ENCODE assay signal across 8 mouse cellular contexts in the genomic region with DNA sequence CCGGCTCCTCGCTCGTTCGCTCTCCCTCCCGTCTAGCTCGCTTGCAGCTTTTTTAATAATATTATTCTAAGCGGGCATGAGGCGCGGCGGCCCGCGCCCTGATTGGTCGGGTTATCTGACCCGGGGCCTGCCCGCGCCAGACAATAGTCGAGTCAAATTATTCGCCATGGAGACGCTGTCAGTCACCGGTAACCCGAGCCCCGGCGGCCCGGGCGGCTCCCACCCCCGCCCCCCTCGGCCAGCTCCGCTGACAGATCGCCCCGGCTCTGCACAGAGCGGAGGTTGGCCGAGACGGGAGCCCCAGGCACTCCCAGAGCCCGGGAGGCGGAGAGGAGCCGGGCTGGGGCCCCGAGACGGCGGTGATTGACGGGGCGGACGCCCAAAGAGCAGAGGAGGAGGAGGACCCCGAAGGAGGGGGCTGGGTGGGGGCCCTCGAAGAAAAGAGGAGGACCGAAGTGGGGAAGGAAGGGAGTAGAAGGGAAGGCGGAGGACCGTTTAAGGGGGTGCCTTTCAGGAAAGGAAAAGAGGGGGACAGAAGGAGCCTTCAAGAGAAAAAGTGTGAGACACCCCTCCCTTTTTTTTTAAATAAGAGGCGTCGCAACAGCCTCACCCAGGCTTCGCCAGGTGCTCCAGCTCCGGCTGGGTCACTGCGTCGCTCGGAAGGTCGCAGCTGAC. TPM values are rescaled to one million over a fixed set of nuclear protein-coding genes. Genes with fewer than 3 reads are reported as not detected.
A peak's percentile ranks its signal among the peaks of the same experiment; 100 is the strongest.
DNase-seq lines count a peak whose midpoint lies in the region; ATAC-seq lines count a peak whose summit lies in the region.

Gene Six2, minus strand, starts transcription at position 39 of the 675 bp plus-strand sequence.

- no peaks in the 10 kb centered on the region for H3K36me3 ChIP-seq in heart, embryonic 10.5 days
- H3K36me3 ChIP-seq in limb, embryonic 10.5 days, result no peaks in the 10 kb centered on the region
- no peaks in the 10 kb centered on the region for H3K36me3 ChIP-seq in midbrain, embryonic 11.5 days (ENCODE audit: control insufficient read depth, insufficient read depth, low read length)

- peak within 1 kb of the TSS; percentile 60 for H3K4me3 ChIP-seq in heart, embryonic 10.5 days
- peak within 1 kb of the TSS; percentile 56 for H3K4me3 ChIP-seq in limb, embryonic 10.5 days
- peak within 1 kb of the TSS; percentile 43 for H3K4me3 ChIP-seq in midbrain, embryonic 11.5 days (ENCODE audit: low read depth, low read length)

- H3K4me1 ChIP-seq in heart, embryonic 10.5 days, result peaks cover 39% of the 10 kb centered on the region
- H3K4me1 ChIP-seq in limb, embryonic 10.5 days, result peaks cover 72% of the 10 kb centered on the region
- H3K4me1 ChIP-seq in midbrain, embryonic 11.5 days (ENCODE audit: control insufficient read depth, insufficient read depth, low read length), result peaks cover 22% of the 10 kb centered on the region

- DNase-seq in adrenal gland, postnatal 10 days, result peak; percentile 58
- DNase-seq in adrenal gland, adult (ENCODE audit: inconsistent age in 2 of 2, low spot score in 1 of 2), result no peak
- peak; percentile 84 for DNase-seq in embryo, embryonic 11.5 days (ENCODE audit: low read depth, low spot score)
- peak; percentile 91 for DNase-seq in heart, embryonic 10.5 days (ENCODE audit: low spot score)
- peak; percentile 95 for DNase-seq in limb, embryonic 10.5 days (ENCODE audit: low spot score)
- peak; percentile 97 for DNase-seq in midbrain, embryonic 11.5 days (ENCODE audit: low spot score, missing footprints)
- DNase-seq in cerebellum, postnatal 25 days, result no peak

- no peaks in the 10 kb centered on the region for H3K9me3 ChIP-seq in heart, embryonic 10.5 days
- no peaks in the 10 kb centered on the region for H3K9me3 ChIP-seq in limb, embryonic 10.5 days (replicated peaks)
- H3K9me3 ChIP-seq in midbrain, embryonic 11.5 days (ENCODE audit: control insufficient read depth, low read length), result no peaks in the 10 kb centered on the region

- under 1% methylated on average over 55 of the region's 55 CpGs for WGBS in heart, embryonic 10.5 days
- under 1% methylated on average over 55 of the region's 55 CpGs for WGBS in limb, embryonic 10.5 days
- under 1% methylated on average over 52 of the region's 55 CpGs for WGBS in midbrain, embryonic 11.5 days

- peak within 1 kb of the TSS; percentile 44 for H3K9ac ChIP-seq in midbrain, embryonic 11.5 days (ENCODE audit: low read length)

- peak; percentile 96 for ATAC-seq in midbrain, embryonic 11.5 days (ENCODE audit: low FRiP score)
- no peak for ATAC-seq in granulocyte monocyte progenitor cell, adult 5-6 weeks (replicated peaks; ENCODE audit: poor library complexity, severe bottlenecking)

- H3K27me3 ChIP-seq in heart, embryonic 10.5 days (ENCODE audit: insufficient read depth, poor library complexity, severe bottlenecking), result peaks cover 100% of the 10 kb centered on the region
- peaks cover 100% of the 10 kb centered on the region for H3K27me3 ChIP-seq in limb, embryonic 10.5 days (ENCODE audit: low read depth, poor library complexity, severe bottlenecking)
- peaks cover 94% of the 10 kb centered on the region for H3K27me3 ChIP-seq in midbrain, embryonic 11.5 days (ENCODE audit: control insufficient read depth, insufficient read depth, low read length)

- peak within 1 kb of the TSS; percentile 68 for H3K4me2 ChIP-seq in midbrain, embryonic 11.5 days

- peak within 1 kb of the TSS; percentile 56 for H3K27ac ChIP-seq in heart, embryonic 10.5 days
- H3K27ac ChIP-seq in limb, embryonic 10.5 days, result peak within 1 kb of the TSS; percentile 74
- H3K27ac ChIP-seq in midbrain, embryonic 11.5 days (ENCODE audit: low read depth, low read length), result no peak within 1 kb of the TSS

RNA-seq across cellular contexts. Expression of gene Six2, which starts in this region (rescaled TPM):
- under 1 TPM in 1 of 2 experiments, not detected in 1; 0.36 TPM for total RNA-seq in adrenal gland, postnatal 10 days (2021)
- polyA plus RNA-seq in heart, embryonic 10.5 days (2016; fragmentation: Nextera tagmentation; extraction: Ambion mirVana), result 0.32 and 1.7 TPM in 2 replicates
- 0.87 and 2.7 TPM in 2 replicates for polyA plus RNA-seq in limb, embryonic 10.5 days (2016; fragmentation: Nextera tagmentation; extraction: Ambion mirVana)
- 5.6 and 6.7 TPM in 2 replicates for polyA plus RNA-seq in midbrain, embryonic 11.5 days (2014; fragmentation: Nextera tagmentation; extraction: Ambion mirVana)
- not detected in 2 replicates for total RNA-seq in granulocyte monocyte progenitor cell, adult 5-6 weeks (2014; fragmentation: Nextera tagmentation)
- not detected in 2 replicates for total RNA-seq in granulocyte monocyte progenitor cell, adult 5-6 weeks (2017)

Comparison
In these comparisons a context has a peak if more than half of its experiments do, and no peak if none do; other contexts are left out.
1. Peak in DNase-seq in adrenal gland, postnatal 10 days; RNA of the gene not detected or under 1 TPM.
2. DNase-seq: peak in embryo, embryonic 11.5 days (single experiment), heart, embryonic 10.5 days (single experiment), limb, embryonic 10.5 days (single experiment) and midbrain, embryonic 11.5 days (single experiment); none in adrenal gland, adult (0 of 2) and cerebellum, postnatal 25 days (0 of 2).
3. Peak in every context shown above with its lines, with median percentiles within 50 percentile points of each other: H3K4me3 ChIP-seq.